Mouse (Mus musculus) midbrain, postnatal 0 days (tissue): ENCODE results near the gene Tenm4. TPM values are rescaled to one million over a fixed set of nuclear protein-coding genes. Genes with fewer than 3 reads are reported as not detected.

ENCODE experiments used
- ATAC-seq: fragments of 200-750 bp; cut with Nextera tagmentation; 2 replicates; pipeline ENCODE4 v1.8.0; 2017; ENCODE audit warnings: moderate number of reproducible peaks, mild to moderate bottlenecking, moderate TSS enrichment, moderate library complexity; ENCODE audit not compliant: low FRiP score
- DNase-seq: peaks from one replicate; pipeline ENCODE4 v3.0.0-alpha.2; 2015; ENCODE audit warnings: low spot score
- H3K27ac ChIP-seq: fragments of 300-500 bp; sonication (generic); 2 replicates; pipeline ENCODE4 v1.5.1; 2014; ENCODE audit warnings: low read depth, mild to moderate bottlenecking, low read length, mixed read lengths
- H3K27me3 ChIP-seq: fragments of 300-500 bp; sonication (generic); 2 replicates; pipeline ENCODE4 v1.6.1; 2014; ENCODE audit warnings: low read length, control low read depth, mixed read lengths; ENCODE audit not compliant: insufficient read depth
- H3K36me3 ChIP-seq: fragments of 300-500 bp; sonication (generic); 2 replicates; pipeline ENCODE4 v1.6.1; 2014; ENCODE audit warnings: low read length, control low read depth, mixed read lengths; ENCODE audit not compliant: insufficient read depth
- H3K4me1 ChIP-seq: fragments of 300-500 bp; sonication (generic); 2 replicates; pipeline ENCODE4 v1.6.1; 2014; ENCODE audit warnings: mild to moderate bottlenecking, control low read depth, antibody characterized with exemption, low read length, mixed read lengths; ENCODE audit not compliant: insufficient read depth
- H3K4me2 ChIP-seq: fragments of 300-500 bp; sonication (generic); 2 replicates; pipeline ENCODE4 v1.6.1; 2014; ENCODE audit warnings: low read depth, mild to moderate bottlenecking, low read length, mixed read lengths; ENCODE audit not compliant: poor library complexity, severe bottlenecking
- H3K4me3 ChIP-seq: fragments of 300-500 bp; sonication (generic); 2 replicates; pipeline ENCODE4 v1.5.1; 2014; ENCODE audit warnings: low read depth, mild to moderate bottlenecking, low read length, moderate library complexity
- H3K9ac ChIP-seq: fragments of 300-500 bp; sonication (generic); replicated peaks from 2 replicates; pipeline ENCODE4 v1.6.1; 2014; ENCODE audit warnings: mild to moderate bottlenecking, low read length, moderate library complexity, mixed read lengths; ENCODE audit not compliant: poor library complexity, severe bottlenecking
- H3K9me3 ChIP-seq: fragments of 300-500 bp; sonication (generic); 2 replicates; pipeline ENCODE4 v1.6.1; 2016; ENCODE audit warnings: low read length, control low read depth
- CTCF ChIP-seq: IDR thresholded peaks from 2 replicates; pipeline ENCODE4 v1.5.1; 2016; ENCODE audit warnings: antibody characterized with exemption, mild to moderate bottlenecking
- WGBS: fragments of 180-500 bp; shearing (Covaris S2); extraction: QIAGEN DNeasy Blood & Tissue Kit; methylation state at CpG from one replicate; pipeline ENCODE4 v1.1.7; 2014; 5-methylcytosine and 5-hydroxymethylcytosine counted together
- polyA plus RNA-seq: library from polyadenylated mRNA; unstranded; fragments of >200 nt; fragmentation: Nextera tagmentation; extraction: Ambion mirVana; gene quantifications from 2 replicates; pipeline ENCODE4 v1.2.1, GENCODE M21; 2015
- total RNA-seq: library from RNA; depleted of rRNA; stranded (reverse); fragments of >200 nt; gene quantifications from 2 replicates; pipeline ENCODE4 v1.2.3, GENCODE M21; 2014

Tenm4 gene
- total and polyA plus RNA-seq, 2 experiments from 2014 or later = 35.9 to 56.0 TPM

- Histone ChIP-seq H3K27ac (no peak overlapping the region), H3K9ac (no peak overlapping the region), H3K27me3 (no peaks in the 10 kb centered on the region), H3K4me2 (no peak overlapping the region), H3K4me3 (no peak overlapping the region), H3K4me1 (peaks cover 11% of the 10 kb centered on the region; the same call in 1 of the 2 replicates), H3K9me3 (no peaks in the 10 kb centered on the region), H3K36me3 (no peaks in the 10 kb centered on the region)
- 39% methylated on average over 5 of the region's 5 CpGs for WGBS
- no peak for TF ChIP-seq CTCF
- DNase-seq = no peak
- no peak for ATAC-seq
Measured at GRCm38 (mm10) chr7:96799816-96800215, 628.8 kb downstream of the Tenm4 start.

DNA sequence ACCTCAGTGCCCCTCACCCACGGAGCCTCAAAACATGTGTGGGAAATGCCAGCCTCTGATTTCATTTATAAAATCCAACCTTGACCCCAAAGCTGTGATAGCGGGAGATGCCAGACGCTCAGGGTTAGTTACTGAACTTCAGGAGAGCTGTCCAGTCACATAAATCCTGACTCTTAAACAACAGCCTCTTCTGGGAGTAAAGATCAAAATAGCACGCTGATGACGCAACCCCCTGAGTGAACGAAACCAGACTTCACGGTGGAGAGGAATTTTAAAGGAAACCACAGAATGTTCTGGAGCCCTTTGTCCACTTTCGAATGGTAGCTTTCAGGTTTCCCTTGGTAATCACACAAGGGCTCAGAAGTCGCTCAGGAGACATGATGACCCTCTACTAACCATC, 630.3 kb downstream of the Tenm4 start:
- no peak for DNase-seq
- WGBS = 81% methylated on average over 9 of the region's 9 CpGs
- no peaks in the 10 kb centered on the region for H3K27me3 ChIP-seq
- no peak overlapping the region for H3K9ac ChIP-seq
- no peak for ATAC-seq
- no peak overlapping the region for H3K4me3 ChIP-seq
- H3K27ac ChIP-seq = no peak overlapping the region
- H3K4me1 ChIP-seq = peaks cover 11% of the 10 kb centered on the region; the same call in 1 of the 2 replicates
- no peak for TF ChIP-seq CTCF
- no peaks in the 10 kb centered on the region for H3K9me3 ChIP-seq
- H3K4me2 ChIP-seq = no peak overlapping the region
- no peaks in the 10 kb centered on the region for H3K36me3 ChIP-seq

- WGBS = 94% methylated on average over 3 of the region's 3 CpGs
- Histone ChIP-seq H3K27ac (no peak overlapping the region), H3K4me2 (no peak overlapping the region), H3K4me3 (no peak overlapping the region), H3K27me3 (no peaks in the 10 kb centered on the region), H3K4me1 (peaks cover 10% of the 10 kb centered on the region; the same call in 1 of the 2 replicates), H3K9ac (no peak overlapping the region), H3K36me3 (no peaks in the 10 kb centered on the region), H3K9me3 (no peaks in the 10 kb centered on the region)
- no peak for TF ChIP-seq CTCF
- ATAC-seq = no peak
- DNase-seq = no peak
Measured at GRCm38 (mm10) chr7:96802216-96802615, 631.2 kb downstream of the Tenm4 start.

DNA sequence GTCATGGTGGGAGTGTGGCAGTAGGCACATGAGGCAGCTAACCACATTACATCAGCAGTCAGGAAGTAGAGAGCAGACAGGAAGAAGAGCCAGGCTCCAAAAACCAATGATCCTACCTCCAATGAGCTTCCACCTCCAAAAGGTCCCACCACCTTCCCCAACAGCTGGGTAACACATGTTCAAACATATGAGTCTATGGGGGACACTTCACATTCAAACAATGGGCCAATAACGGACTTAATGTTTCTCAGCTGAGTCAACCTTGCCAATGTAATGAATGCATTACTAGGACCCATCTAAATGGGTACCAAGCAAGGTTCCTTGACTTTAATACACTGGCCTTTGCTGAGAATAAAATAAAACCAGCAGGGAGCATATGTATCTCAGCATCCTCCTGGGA, 635.5 kb downstream of the Tenm4 start:
- no peak overlapping the region for H3K9ac ChIP-seq
- 74% methylated on average over 1 of the region's 1 CpGs for WGBS
- H3K4me2 ChIP-seq = no peak overlapping the region
- ATAC-seq (no peak), DNase-seq (no peak)
- no peak overlapping the region for H3K27ac ChIP-seq
- H3K36me3 ChIP-seq = no peaks in the 10 kb centered on the region
- no peak overlapping the region for H3K4me3 ChIP-seq
- no peak for TF ChIP-seq CTCF
- H3K9me3 ChIP-seq = no peaks in the 10 kb centered on the region
- peaks cover 10% of the 10 kb centered on the region; the same call in 1 of the 2 replicates for H3K4me1 ChIP-seq
- no peaks in the 10 kb centered on the region for H3K27me3 ChIP-seq

- no peaks in the 10 kb centered on the region for H3K27me3 ChIP-seq
- 0 out of 2 replicates have a peak overlapping the region, but pooled peaks have one; percentile 7 for H3K27ac ChIP-seq
- H3K4me1 ChIP-seq = peaks cover 10% of the 10 kb centered on the region; the same call in 1 of the 2 replicates
- H3K9ac ChIP-seq = no peak overlapping the region
- no peaks in the 10 kb centered on the region for H3K9me3 ChIP-seq
- DNase-seq (no peak), ATAC-seq (no peak)
- no peak for TF ChIP-seq CTCF
- WGBS = 34% methylated on average over 15 of the region's 15 CpGs
- no peak overlapping the region for H3K4me3 ChIP-seq
- H3K36me3 ChIP-seq = no peaks in the 10 kb centered on the region; the same call in 1 of the 2 replicates
- H3K4me2 ChIP-seq = no peak overlapping the region
Measured at GRCm38 (mm10) chr7:96807281-96808058, 636.4 kb downstream of the Tenm4 start.

DNA sequence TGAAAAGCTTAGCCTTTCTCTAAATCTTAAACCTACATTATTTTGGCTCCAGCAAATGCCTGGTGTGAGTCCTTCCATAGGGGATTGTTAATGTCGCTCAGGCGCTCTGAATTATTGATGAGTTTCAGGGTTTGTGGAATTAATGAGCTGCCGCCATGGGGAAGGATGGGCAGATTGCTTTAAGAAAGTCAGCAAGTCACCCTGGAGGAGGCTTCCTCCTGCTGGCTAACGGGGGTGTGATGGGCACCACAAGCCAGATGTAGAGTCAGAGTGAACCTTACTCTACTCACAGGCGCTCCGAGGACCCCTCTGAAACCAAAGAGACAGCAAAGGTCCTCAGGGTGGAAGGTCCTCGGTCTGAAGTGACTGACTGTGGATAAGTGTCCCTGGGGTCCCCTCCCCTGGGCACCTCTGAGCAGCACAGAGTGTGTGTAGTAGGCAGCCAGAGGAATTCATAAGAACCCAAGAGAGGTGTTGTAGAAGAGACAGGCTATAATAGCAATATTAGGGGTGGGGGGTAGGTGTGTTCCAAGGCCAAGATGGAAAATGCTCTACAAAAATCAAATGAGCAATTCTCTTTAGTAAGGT, 637.1 kb downstream of the Tenm4 start:
- ATAC-seq (no peak), DNase-seq (no peak)
- Histone ChIP-seq H3K4me1 (peaks cover 10% of the 10 kb centered on the region; the same call in 1 of the 2 replicates), H3K4me2 (no peak overlapping the region), H3K4me3 (no peak overlapping the region), H3K9me3 (no peaks in the 10 kb centered on the region), H3K9ac (no peak overlapping the region), H3K27ac (0 out of 2 replicates have a peak overlapping the region, but pooled peaks have one; percentile 7), H3K27me3 (no peaks in the 10 kb centered on the region), H3K36me3 (no peaks in the 10 kb centered on the region; the same call in 1 of the 2 replicates)
- WGBS = 33% methylated on average over 7 of the region's 7 CpGs
- no peak for TF ChIP-seq CTCF
